Mouse (Mus musculus) lung, postnatal 0 days (tissue): ENCODE data around the gene Arhgap32. TPM values are rescaled to one million over a fixed set of nuclear protein-coding genes. Genes with fewer than 3 reads are reported as not detected.
A peak's percentile ranks its signal among the peaks of the same experiment; 100 is the strongest.

ENCODE experiments used
- ATAC-seq: fragments of 200-750 bp; cut with Nextera tagmentation; 2 replicates; pipeline ENCODE4 v1.8.0; 2017; ENCODE audit warnings: moderate library complexity
- DNase-seq: peaks from one replicate; pipeline ENCODE4 v3.0.0-alpha.2; 2016; ENCODE audit warnings: low spot score
- H3K27ac ChIP-seq: fragments of 300-500 bp; sonication (generic); 2 replicates; pipeline ENCODE4 v1.5.1; 2014; ENCODE audit warnings: antibody characterized with exemption, mild to moderate bottlenecking, low read length, mixed read lengths
- H3K27me3 ChIP-seq: fragments of 300-500 bp; sonication (generic); replicated peaks from 2 replicates; pipeline ENCODE4 v1.6.1; 2014; ENCODE audit warnings: low read length, mixed read lengths; ENCODE audit not compliant: insufficient read depth
- H3K36me3 ChIP-seq: fragments of 300-500 bp; sonication (generic); 2 replicates; pipeline ENCODE4 v1.6.1; 2014; ENCODE audit warnings: low read length, mixed read lengths; ENCODE audit not compliant: insufficient read depth
- H3K4me1 ChIP-seq: fragments of 300-500 bp; sonication (generic); 2 replicates; pipeline ENCODE4 v1.6.1; 2014; ENCODE audit warnings: antibody characterized with exemption, low read depth, low read length, mixed read lengths; ENCODE audit not compliant: insufficient read depth
- H3K4me2 ChIP-seq: fragments of 300-500 bp; sonication (generic); replicated peaks from 2 replicates; pipeline ENCODE4 v1.6.1; 2014; ENCODE audit warnings: low read depth, mild to moderate bottlenecking, low read length, moderate library complexity, mixed read lengths
- H3K4me3 ChIP-seq: fragments of 300-500 bp; sonication (generic); 2 replicates; pipeline ENCODE4 v1.5.1; 2014; ENCODE audit warnings: low read depth, low read length
- H3K9ac ChIP-seq: fragments of 300-500 bp; sonication (generic); replicated peaks from 2 replicates; pipeline ENCODE4 v1.6.1; 2014; ENCODE audit warnings: low read depth, mild to moderate bottlenecking
- H3K9me3 ChIP-seq: fragments of 300-500 bp; sonication (generic); 2 replicates; pipeline ENCODE4 v1.6.1; 2016; ENCODE audit warnings: low read length, mixed read lengths
- CTCF ChIP-seq: IDR thresholded peaks from 2 replicates; pipeline ENCODE4 v1.5.1; 2016; ENCODE audit warnings: antibody characterized with exemption, mild to moderate bottlenecking
- EP300 ChIP-seq: IDR thresholded peaks from 2 replicates; pipeline ENCODE4 v1.6.1; 2016; ENCODE audit warnings: antibody characterized with exemption, mild to moderate bottlenecking, control low read depth
- WGBS: fragments of 180-500 bp; shearing (Covaris S2); extraction: QIAGEN DNeasy Blood & Tissue Kit; methylation state at CpG from one replicate; pipeline ENCODE4 v1.1.7; 2014; 5-methylcytosine and 5-hydroxymethylcytosine counted together
- polyA plus RNA-seq: library from polyadenylated mRNA; unstranded; fragments of >200 nt; fragmentation: Nextera tagmentation; extraction: Ambion mirVana; gene quantifications from 2 replicates; pipeline ENCODE4 v1.2.1, GENCODE M21; 2015

Gene Arhgap32
- polyA plus RNA-seq, 1 experiment from 2014 or later: 2.8 TPM

DNA sequence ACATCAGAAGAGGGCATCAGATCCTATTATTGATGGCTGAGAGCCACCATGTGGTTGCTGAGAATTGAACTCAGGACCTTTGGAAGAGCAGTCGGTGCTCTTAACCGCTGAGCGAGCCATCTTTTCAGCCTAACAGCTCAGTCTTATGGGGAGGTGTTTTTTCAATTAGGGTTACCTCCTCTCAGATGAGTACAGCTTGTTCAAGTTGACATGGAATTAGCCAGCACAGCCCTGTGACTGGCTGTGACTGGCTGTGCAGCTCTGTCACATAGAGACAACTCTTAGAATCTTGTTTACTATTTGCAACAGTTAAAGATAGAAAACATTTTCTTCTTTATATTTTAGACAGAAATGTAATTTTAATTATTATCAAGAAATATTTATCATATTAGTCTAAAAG is 27.5 kb downstream of the Arhgap32 start:
- H3K4me3 ChIP-seq: no peak overlapping the region
- no peak overlapping the region for H3K27ac ChIP-seq
- 93% methylated on average over 3 of the region's 3 CpGs for WGBS

DNA sequence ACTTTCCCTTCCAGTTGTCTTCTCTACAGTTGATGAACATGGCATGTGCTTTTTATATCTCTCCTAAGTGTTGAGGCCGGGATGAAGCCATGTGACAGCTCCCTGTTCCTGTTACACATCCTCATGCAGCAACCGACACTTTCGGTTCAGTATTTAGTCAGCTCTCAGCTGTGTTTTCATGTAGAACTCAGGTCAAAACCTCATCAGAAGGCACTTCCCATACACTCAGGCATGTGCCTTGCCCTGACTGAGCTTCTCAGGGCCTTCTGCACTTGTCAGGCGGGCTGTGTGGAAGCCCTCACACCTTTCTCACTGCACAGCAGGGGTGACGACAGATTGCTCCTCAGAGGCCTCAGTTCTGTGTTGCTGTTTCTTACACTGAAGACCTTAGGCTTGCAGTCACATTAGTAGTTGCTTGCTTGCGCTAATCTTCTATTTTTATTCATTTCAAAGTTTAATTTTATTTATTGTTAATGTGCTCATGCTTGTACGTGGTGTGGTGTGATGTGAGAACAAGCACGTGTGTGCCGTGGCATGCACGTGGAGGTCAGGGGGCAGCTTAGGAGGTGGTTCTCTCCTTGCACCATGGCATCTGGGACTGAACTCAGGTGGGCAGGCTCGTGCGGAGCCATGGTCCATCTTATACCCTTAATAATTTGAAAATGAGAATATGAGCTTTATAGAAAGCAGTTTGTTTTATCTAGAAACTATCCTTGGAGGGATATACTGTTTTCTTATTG is 30.5 kb downstream of the Arhgap32 start:
- DNase-seq (no peak), ATAC-seq (peak; percentile 37; the same call in 1 of the 2 replicates)
- TF ChIP-seq CTCF: no peak
- TF ChIP-seq EP300: no peak
- Histone ChIP-seq H3K27me3 (no peaks in the 10 kb centered on the region), H3K4me1 (no peaks in the 10 kb centered on the region; the same call in 1 of the 2 replicates), H3K4me2 (no peak overlapping the region), H3K27ac (no peak overlapping the region), H3K9me3 (no peaks in the 10 kb centered on the region), H3K36me3 (no peaks in the 10 kb centered on the region), H3K9ac (no peak overlapping the region), H3K4me3 (no peak overlapping the region)
- WGBS: 54% methylated on average over 12 of the region's 12 CpGs

More for the DNA sequence above, 27.5 kb downstream of the Arhgap32 start:
- ATAC-seq (no peak), DNase-seq (no peak)
- no peaks in the 10 kb centered on the region for H3K4me1 ChIP-seq
- H3K4me2 ChIP-seq: no peak overlapping the region
- H3K9me3 ChIP-seq: no peaks in the 10 kb centered on the region
- no peaks in the 10 kb centered on the region for H3K36me3 ChIP-seq
- H3K9ac ChIP-seq: no peak overlapping the region
- no peak for TF ChIP-seq EP300
- TF ChIP-seq CTCF: no peak
- no peaks in the 10 kb centered on the region for H3K27me3 ChIP-seq

DNA sequence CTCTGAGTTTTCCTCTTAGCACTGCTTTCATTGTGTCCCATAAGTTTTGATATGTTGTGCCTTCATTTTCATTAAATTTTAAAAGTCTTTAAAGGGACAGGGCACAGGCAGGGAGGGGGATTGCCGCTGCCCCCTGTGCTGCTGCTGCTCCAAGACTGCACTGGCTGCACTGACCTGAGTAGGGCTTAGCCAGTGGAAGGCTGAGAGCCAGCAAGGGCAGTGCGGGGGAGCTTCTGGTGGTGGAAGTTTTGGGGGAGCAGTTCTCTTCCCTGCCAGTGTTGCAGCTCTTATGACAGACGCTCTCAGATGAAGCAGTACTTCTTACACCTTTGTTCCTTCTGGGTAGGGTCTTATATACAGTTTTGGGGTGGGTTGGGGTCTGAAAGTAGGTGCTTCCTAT is 33.3 kb downstream of the Arhgap32 start:
- Histone ChIP-seq H3K27me3 (no peaks in the 10 kb centered on the region), H3K9me3 (no peaks in the 10 kb centered on the region), H3K4me1 (no peaks in the 10 kb centered on the region; the same call in 1 of the 2 replicates), H3K36me3 (no peaks in the 10 kb centered on the region), H3K4me2 (no peak overlapping the region), H3K9ac (no peak overlapping the region), H3K4me3 (no peak overlapping the region), H3K27ac (no peak overlapping the region)
- WGBS: 73% methylated on average over 3 of the region's 3 CpGs
- TF ChIP-seq EP300: no peak
- no peak for TF ChIP-seq CTCF
- DNase-seq (no peak), ATAC-seq (no peak)

DNA sequence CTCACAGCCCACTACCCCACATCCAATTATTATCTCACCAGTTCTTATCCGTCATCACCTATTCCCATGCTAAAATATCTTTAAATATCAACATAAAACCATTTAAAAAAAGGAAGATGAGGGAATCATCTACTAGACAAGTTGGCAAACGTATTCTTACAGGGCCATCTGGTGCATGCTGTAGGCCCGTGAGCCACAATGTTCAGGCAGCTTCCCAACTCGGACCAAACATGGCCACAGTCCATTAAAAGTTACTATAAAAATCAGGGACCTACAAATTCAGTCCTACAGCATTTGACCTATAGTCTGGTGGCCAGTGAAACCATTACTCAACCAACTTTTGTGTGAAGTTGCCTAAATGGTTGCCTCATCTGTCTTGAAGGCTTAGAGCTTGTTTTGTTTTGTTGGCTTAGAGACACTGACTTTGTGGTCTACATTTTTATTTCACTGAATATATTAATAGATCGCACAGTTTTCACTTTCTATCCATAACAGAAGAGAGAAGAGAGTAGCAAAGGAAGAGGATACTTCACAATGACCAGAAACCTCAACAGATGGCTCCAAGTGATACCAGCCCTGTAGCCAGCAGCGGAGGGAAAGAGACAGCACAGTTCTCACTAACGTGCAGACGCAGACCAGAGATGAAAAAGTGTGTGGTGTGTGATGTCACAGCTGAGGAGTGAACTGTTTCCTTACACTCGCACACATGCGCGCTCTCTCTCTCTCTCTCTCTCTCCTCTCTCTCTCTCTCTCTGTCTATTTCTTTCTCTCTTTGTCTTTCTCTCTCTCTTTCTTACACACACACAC is 34.1 kb downstream of the Arhgap32 start:
- TF ChIP-seq EP300 (no peak), CTCF (no peak)
- no peak overlapping the region for H3K9ac ChIP-seq
- DNase-seq (no peak), ATAC-seq (no peak)
- no peaks in the 10 kb centered on the region for H3K27me3 ChIP-seq
- 81% methylated on average over 11 of the region's 11 CpGs for WGBS
- H3K9me3 ChIP-seq: no peaks in the 10 kb centered on the region
- no peaks in the 10 kb centered on the region; the same call in 1 of the 2 replicates for H3K4me1 ChIP-seq
- no peaks in the 10 kb centered on the region for H3K36me3 ChIP-seq
- no peak overlapping the region for H3K4me2 ChIP-seq
- no peak overlapping the region for H3K27ac ChIP-seq
- H3K4me3 ChIP-seq: no peak overlapping the region

DNA sequence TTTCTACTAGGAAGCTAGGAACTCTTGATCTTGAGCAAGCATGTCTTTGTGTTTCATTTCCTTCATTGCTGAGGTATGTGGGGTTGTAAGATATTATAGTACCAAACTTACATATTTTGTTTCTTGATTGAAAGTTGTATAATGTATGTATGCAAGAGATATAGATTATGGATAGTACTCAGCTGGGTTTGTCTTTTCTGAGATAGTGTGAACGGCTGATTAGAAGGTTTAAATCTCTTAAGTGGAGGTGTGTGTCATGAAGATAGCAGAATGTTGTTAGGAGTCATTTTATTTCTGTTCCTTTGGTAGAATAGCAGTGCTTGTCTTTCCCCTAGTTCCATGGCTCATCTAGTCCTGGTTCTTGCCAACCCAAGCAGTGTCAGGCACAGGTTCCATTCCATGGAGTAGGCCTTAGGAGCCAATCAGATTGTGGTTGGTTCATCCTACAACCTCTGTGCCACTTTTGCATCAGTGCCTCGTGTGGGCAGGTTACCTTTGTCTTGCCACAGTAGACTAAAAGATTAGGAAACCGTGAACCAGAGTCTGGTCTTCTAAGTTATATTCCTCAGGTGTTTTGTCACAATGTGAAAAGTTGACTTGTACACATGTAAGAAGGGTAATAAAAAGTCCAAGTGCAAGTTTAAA is 38.9 kb downstream of the Arhgap32 start:
- Histone ChIP-seq H3K9me3 (no peaks in the 10 kb centered on the region), H3K4me1 (no peaks in the 10 kb centered on the region), H3K36me3 (no peaks in the 10 kb centered on the region), H3K4me3 (no peak overlapping the region), H3K27me3 (no peaks in the 10 kb centered on the region), H3K9ac (no peak overlapping the region), H3K27ac (no peak overlapping the region), H3K4me2 (no peak overlapping the region)
- DNase-seq (no peak), ATAC-seq (no peak)
- no peak for TF ChIP-seq CTCF
- TF ChIP-seq EP300: no peak
- WGBS: 78% methylated on average over 3 of the region's 3 CpGs

DNA sequence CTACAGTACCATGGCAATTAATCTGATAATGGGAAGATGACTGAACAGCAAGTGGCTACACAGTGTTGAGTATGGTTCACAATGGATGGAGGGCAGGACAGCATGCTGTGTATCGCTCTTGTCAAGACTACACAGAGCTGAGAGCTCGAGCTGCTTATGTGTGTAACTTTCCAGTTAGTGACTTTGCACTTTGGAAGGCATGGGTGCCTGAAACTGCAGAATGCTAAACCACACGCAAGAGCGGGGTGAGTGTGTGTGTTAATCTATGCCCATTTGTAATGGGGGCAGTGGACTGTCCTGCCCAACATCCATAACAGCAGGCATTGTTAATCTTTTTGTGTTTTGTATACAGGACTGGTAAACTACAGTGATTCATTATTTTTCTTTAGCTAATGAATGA is 40.8 kb downstream of the Arhgap32 start:
- 80% methylated on average over 4 of the region's 4 CpGs for WGBS
- ATAC-seq (no peak), DNase-seq (no peak)
- no peaks in the 10 kb centered on the region for H3K27me3 ChIP-seq
- H3K27ac ChIP-seq: no peak overlapping the region
- H3K9me3 ChIP-seq: no peaks in the 10 kb centered on the region
- H3K4me1 ChIP-seq: no peaks in the 10 kb centered on the region
- H3K4me3 ChIP-seq: no peak overlapping the region
- H3K9ac ChIP-seq: no peak overlapping the region
- TF ChIP-seq CTCF: no peak
- TF ChIP-seq EP300: no peak
- H3K36me3 ChIP-seq: no peaks in the 10 kb centered on the region
- H3K4me2 ChIP-seq: no peak overlapping the region
